Mouse (Mus musculus): ENCODE measurements around the gene Ywhab.

Ywhab gene

GRCm38 (mm10) chr2:163994654-163994976 lies at the start of gene Ywhab:
TSS of gene Ywhab (plus strand) at chr2:163994960.
- no peak for DNase-seq (ENCODE audit: low read depth, low spot score)

- no peak for DNase-seq (ENCODE audit: low read depth, low spot score)
Measured at GRCm38 (mm10) chr2:163946221-163946620, 48.5 kb upstream of the Ywhab start.

GRCm38 (mm10) chr2:163947976-163948375 lies 46.8 kb upstream of the Ywhab start:
- DNase-seq (ENCODE audit: low read depth, low spot score): no peak

- peak; percentile 44 for DNase-seq (ENCODE audit: low read depth, low spot score)
Measured at GRCm38 (mm10) chr2:163951770-163952169, 43.0 kb upstream of the Ywhab start.

- DNase-seq (ENCODE audit: low read depth, low spot score): no peak
Measured at GRCm38 (mm10) chr2:163953622-163954310, 41.0 kb upstream of the Ywhab start.

- DNase-seq (ENCODE audit: low read depth, low spot score): no peak
Measured at GRCm38 (mm10) chr2:163964606-163965560, 29.9 kb upstream of the Ywhab start.

- DNase-seq (ENCODE audit: low read depth, low spot score): no peak
Measured at GRCm38 (mm10) chr2:163965706-163966105, 29.1 kb upstream of the Ywhab start.

- peak; percentile 59 for DNase-seq (ENCODE audit: low read depth, low spot score)
Measured at GRCm38 (mm10) chr2:163968581-163968980, 26.2 kb upstream of the Ywhab start.

GRCm38 (mm10) chr2:163970326-163970725 lies 24.4 kb upstream of the Ywhab start:
- no peak for DNase-seq (ENCODE audit: low read depth, low spot score)

- no peak for DNase-seq (ENCODE audit: low read depth, low spot score)
Measured at GRCm38 (mm10) chr2:163974056-163974455, 20.7 kb upstream of the Ywhab start.

- no peak for DNase-seq (ENCODE audit: low read depth, low spot score)
Measured at GRCm38 (mm10) chr2:163976448-163976847, 18.3 kb upstream of the Ywhab start.

- no peak for DNase-seq (ENCODE audit: low read depth, low spot score)
Measured at GRCm38 (mm10) chr2:163987233-163987632, 7.5 kb upstream of the Ywhab start.

GRCm38 (mm10) chr2:163992871-163993270 lies 1.9 kb upstream of the Ywhab start:
- DNase-seq (ENCODE audit: low read depth, low spot score): no peak

- DNase-seq (ENCODE audit: low read depth, low spot score): peak; percentile 95
Measured at GRCm38 (mm10) chr2:163994977-163995862, 460 bp downstream of the Ywhab start.

- no peak for DNase-seq (ENCODE audit: low read depth, low spot score)
Measured at GRCm38 (mm10) chr2:163996275-163996674, 1.5 kb downstream of the Ywhab start.

GRCm38 (mm10) chr2:163996899-163997298 lies 2.1 kb downstream of the Ywhab start:
- DNase-seq (ENCODE audit: low read depth, low spot score): no peak

GRCm38 (mm10) chr2:163998981-163999380 lies 4.2 kb downstream of the Ywhab start:
- no peak for DNase-seq (ENCODE audit: low read depth, low spot score)

GRCm38 (mm10) chr2:164002637-164003036 lies 7.9 kb downstream of the Ywhab start:
- no peak for DNase-seq (ENCODE audit: low read depth, low spot score)

- DNase-seq (ENCODE audit: low read depth, low spot score): no peak
Measured at GRCm38 (mm10) chr2:164004503-164004902, 9.7 kb downstream of the Ywhab start.

GRCm38 (mm10) chr2:164006932-164007331 lies 12.2 kb downstream of the Ywhab start:
- DNase-seq (ENCODE audit: low read depth, low spot score): no peak

- DNase-seq (ENCODE audit: low read depth, low spot score): no peak
Measured at GRCm38 (mm10) chr2:164007547-164007946, 12.8 kb downstream of the Ywhab start.

Measured in embryo, embryonic 11.5 days (tissue).